Mouse (Mus musculus): ENCODE results near the gene Rpl29. TPM values are rescaled to one million over a fixed set of nuclear protein-coding genes. Genes with fewer than 3 reads are reported as not detected.

Gene Rpl29
- total RNA-seq (2021) = 100 to 1,000 TPM; 260 to 265 TPM
- long read RNA-seq, experiment 1, transcript Rpl29-204 (3 exons, 845 nt) = minor isoform, 6 of 47 reads
- long read RNA-seq, experiment 1, transcript Rpl29-201 (4 exons, 710 nt) = minor isoform, 6 of 47 reads
- long read RNA-seq, experiment 1, transcript Rpl29-203 (4 exons, 733 nt) = major isoform, 30 of 47 reads
- long read RNA-seq, experiment 1, partial matches to known transcripts = 1 of 47 reads
- long read RNA-seq, experiment 1, other reads (novel, unspliced or antisense) = 2 of 47 reads
- long read RNA-seq, experiment 2, transcript Rpl29-204 (3 exons, 845 nt) = minor isoform, 8 of 62 reads
- long read RNA-seq, experiment 2, transcript Rpl29-201 (4 exons, 710 nt) = minor isoform, 7 of 62 reads
- long read RNA-seq, experiment 2, transcript Rpl29-203 (4 exons, 733 nt) = major isoform, 42 of 62 reads
- long read RNA-seq, experiment 2, partial matches to known transcripts = 0 of 62 reads
- long read RNA-seq, experiment 2, other reads (novel, unspliced or antisense) = 3 of 62 reads

DNA sequence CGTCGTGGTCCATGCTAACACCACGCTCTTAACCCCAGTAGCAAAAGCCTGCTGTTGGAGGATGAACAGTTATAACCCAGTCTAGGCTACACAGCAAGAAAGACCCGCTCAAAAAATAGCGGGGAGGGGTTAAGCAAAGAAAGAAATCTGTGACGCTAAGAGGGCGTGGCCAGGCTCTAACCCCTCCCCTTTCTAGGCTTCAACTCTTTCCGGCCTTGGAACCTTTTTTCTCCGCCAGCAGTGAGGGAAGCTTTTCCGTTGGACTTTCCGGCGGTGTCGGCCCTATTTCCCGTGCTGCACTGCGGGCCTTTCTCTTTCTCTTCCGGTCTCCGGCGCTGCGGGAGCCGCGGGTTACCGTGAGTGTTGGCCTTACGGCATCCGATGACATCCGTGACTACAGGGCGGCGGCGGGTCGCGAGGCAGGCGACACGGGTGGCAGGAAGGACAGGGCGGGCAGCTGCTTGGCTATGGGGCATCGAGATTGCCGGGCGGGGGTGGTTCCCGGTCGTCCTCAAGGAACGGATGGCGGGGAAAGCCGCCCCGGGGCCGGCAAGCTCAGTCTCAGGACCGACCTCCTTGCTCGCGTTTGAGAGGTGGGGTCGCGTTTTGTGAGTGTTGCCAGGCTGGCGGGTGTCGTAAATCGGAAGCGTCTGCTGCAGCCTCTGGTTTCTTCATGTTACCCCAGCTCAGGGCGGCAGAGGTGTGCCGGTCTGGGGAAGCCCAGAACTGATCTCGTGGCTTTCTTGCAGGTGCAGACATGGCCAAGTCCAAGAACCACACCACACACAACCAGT is at the start of gene Rpl29:
TSS of gene Rpl29 (plus strand) at position 234 of the 794 bp plus-strand sequence.
- peak within 1 kb of the TSS; percentile 90 for H3K4me3 ChIP-seq
- no peak for TF ChIP-seq CTCF (conservative IDR thresholded peaks at IDR 0.05)
- H3K27ac ChIP-seq = peak within 1 kb of the TSS; percentile 97
- peak; percentile 94 to 97 for DNase-seq (ENCODE audit: low spot score in 2 of 2)

GRCm38 (mm10) chr9:106386181-106386864 is 42.9 kb upstream of the Rpl29 start:
- peak overlapping the region; percentile 46; the same call in 1 of the 2 replicates for H3K27ac ChIP-seq
- no peak for DNase-seq (ENCODE audit: low spot score in 2 of 2)
- no peak overlapping the region for H3K4me3 ChIP-seq
- TF ChIP-seq CTCF (conservative IDR thresholded peaks at IDR 0.05) = peak; percentile 35

- TF ChIP-seq CTCF (conservative IDR thresholded peaks at IDR 0.05) = no peak
Measured at GRCm38 (mm10) chr9:106392828-106393527, 36.3 kb upstream of the Rpl29 start.

DNA sequence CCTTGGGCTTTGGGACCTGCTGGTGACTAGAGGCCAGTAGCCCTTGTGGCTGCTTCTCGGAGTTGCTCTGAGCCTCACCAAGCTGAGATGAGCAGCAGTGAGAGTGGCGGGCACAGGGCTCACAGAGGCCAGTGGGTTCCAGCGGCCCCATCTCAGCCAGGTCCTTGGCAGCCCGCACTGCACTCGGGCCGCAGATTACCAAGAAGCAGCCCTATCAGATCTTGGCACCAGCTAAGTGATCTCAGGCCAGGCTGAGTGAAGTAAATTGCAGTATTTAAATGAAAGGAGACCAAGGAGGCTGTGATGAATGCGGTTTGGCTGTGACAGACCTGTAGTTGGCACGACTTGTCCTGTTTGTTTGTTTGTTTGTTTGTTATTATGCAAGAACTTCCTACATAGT is 35.7 kb upstream of the Rpl29 start:
- TF ChIP-seq CTCF (conservative IDR thresholded peaks at IDR 0.05) = no peak
- DNase-seq (ENCODE audit: low spot score in 2 of 2) = no peak
- Histone ChIP-seq H3K27ac (peak overlapping the region; percentile 43; the same call in 1 of the 2 replicates), H3K4me3 (no peak overlapping the region)

More at GRCm38 (mm10) chr9:106392828-106393527, 36.3 kb upstream of the Rpl29 start:
- H3K27ac ChIP-seq = peak overlapping the region; percentile 43; the same call in 1 of the 2 replicates
- DNase-seq (ENCODE audit: low spot score in 2 of 2) = no peak
- no peak overlapping the region for H3K4me3 ChIP-seq

DNA sequence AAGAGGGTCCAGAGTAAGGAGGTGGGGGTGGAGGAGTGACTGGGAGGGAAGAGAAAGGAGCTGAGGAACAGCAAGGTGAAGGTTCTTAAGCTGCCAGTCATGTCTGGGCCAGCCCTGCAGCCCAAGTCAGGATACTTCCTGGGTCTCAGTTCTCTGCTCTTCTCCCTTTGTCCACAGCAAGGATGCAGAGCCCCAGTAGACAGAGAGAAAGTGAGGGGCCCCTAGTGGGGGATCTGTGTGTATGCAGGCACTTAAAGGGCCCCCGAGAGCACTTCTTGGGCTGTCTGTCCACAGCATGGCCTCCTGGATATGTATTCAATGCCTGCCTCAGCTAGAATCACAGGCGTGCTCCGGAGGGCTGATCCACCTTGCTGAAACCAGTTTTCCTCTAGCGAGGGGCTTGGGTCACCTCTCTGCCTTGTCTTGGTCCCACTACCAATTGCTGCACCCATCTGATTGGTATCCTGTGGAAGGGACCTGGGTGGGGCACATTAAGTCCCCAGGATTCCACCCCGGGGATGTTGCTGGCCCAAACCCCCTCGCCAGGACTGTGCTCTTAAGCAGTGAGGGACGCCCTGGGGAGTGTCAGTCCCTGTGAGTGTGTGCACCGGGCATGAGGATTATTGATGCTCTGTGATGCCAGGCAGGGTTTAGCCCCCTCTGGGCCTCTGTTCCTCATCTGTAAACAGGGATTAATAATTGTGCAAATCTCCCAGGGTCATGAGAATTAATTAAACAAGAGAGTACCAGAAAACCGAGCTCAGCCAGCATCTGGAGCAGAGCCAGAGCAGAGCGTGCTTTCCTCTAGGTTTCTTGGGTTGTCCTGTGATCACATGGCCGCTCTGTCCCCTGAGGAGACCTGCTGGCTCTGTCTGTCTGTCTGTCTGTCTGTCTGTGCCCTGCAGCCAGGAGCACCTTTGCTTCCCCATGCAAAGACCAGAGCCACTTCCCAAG is 34.3 kb upstream of the Rpl29 start:
- no peak overlapping the region for H3K4me3 ChIP-seq
- DNase-seq (ENCODE audit: low spot score in 2 of 2) = no peak
- H3K27ac ChIP-seq = no peak overlapping the region
- TF ChIP-seq CTCF (conservative IDR thresholded peaks at IDR 0.05) = peak; percentile 75

DNA sequence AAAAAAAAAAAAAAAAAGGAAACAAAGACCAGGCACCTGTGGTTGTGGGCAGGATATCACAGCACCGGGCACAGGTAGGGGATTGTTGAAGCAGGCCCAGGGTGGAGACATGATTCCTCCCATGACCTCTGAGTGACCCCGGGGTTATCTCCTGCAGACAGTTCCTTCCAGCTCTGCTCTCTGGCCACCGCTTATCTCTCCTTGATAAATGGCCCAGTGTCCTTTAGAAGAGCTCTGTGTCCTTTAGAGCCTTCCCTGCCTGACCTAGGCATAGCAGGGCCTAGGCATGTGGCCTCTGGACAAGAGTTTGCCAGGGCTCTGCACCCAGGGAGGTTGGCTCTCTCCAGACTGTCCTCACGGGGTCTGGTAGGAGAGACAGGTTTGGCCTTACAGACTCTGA is 31.5 kb upstream of the Rpl29 start:
- Histone ChIP-seq H3K27ac (no peak overlapping the region), H3K4me3 (no peak overlapping the region)
- DNase-seq (ENCODE audit: low spot score in 2 of 2) = no peak
- no peak for TF ChIP-seq CTCF (conservative IDR thresholded peaks at IDR 0.05)

DNA sequence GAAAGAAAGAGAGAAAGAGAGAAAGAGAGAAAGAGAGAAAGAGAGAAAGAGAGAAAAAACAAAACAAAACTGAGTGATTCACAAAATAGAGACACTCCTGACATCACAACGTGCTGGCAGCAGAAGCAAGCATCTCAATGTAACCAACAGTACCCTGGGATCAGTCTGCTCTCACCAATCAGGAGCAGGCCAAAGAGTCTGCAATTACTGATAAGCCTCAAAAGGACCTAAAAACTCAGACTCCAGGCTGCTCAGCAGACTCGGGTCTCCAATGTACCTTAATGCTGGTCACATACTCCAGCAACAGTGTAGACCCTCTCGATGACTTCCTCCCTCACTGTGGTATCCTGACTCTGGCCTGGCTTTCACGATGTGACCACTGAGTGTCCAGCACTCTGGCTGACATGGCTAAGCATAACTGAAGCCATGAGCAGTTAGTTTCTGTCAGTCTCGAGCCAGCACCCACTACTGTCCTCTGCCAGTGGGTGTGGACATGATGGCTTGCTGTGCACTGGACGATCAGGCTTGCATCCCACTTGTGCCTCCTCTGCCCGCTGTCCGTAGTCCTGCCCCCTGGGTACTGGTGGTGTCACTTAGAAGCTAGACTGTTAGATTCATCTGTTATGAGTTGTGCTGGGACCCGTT is 30.5 kb upstream of the Rpl29 start:
- no peak overlapping the region for H3K27ac ChIP-seq
- DNase-seq (ENCODE audit: low spot score in 2 of 2) = no peak
- no peak overlapping the region for H3K4me3 ChIP-seq
- TF ChIP-seq CTCF (conservative IDR thresholded peaks at IDR 0.05) = no peak

DNA sequence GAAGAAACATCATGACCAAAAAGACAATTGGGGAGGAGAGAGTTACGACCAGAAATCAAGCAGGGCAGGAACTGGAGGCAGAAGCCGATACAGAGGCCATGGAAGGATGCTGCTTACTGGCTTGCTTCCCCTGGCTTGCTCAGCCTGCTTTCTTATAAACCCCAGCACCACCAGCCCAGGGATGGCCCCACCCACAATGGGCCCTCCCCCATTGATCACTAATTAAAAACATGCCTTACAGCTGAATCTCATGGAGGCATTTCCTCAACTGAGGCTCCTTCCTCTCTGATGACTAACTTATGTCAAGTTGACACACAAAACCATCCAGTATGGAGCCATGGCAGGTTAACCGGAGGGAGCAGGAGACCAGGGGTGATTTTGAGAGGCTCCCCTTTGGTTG is 29.4 kb upstream of the Rpl29 start:
- TF ChIP-seq CTCF (conservative IDR thresholded peaks at IDR 0.05) = no peak
- Histone ChIP-seq H3K4me3 (no peak overlapping the region), H3K27ac (no peak overlapping the region; the same call in 1 of the 2 replicates)
- DNase-seq (ENCODE audit: low spot score in 2 of 2) = no peak

DNA sequence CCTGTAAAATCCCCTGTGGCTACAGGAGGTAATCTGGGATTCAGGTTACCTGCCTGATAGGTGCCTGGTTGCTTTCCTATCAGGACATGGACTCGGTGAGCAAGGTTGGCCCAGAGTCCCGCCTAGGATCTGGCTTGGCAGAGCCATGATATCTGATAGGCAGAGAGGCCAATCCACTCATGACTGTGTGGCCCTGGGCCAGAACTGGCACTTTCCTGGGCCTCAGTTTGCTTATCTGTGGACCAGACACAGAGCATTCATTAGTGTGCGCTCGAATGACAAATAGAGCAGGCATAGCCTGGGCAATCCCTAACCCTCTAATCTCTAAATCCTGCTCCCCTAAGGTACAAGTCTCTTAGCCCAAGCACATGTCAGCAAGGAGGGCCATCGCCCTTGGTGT is 27.1 kb upstream of the Rpl29 start:
- DNase-seq (ENCODE audit: low spot score in 2 of 2) = no peak
- Histone ChIP-seq H3K27ac (peak overlapping the region; percentile 91), H3K4me3 (no peak overlapping the region)
- TF ChIP-seq CTCF (conservative IDR thresholded peaks at IDR 0.05) = no peak

DNA sequence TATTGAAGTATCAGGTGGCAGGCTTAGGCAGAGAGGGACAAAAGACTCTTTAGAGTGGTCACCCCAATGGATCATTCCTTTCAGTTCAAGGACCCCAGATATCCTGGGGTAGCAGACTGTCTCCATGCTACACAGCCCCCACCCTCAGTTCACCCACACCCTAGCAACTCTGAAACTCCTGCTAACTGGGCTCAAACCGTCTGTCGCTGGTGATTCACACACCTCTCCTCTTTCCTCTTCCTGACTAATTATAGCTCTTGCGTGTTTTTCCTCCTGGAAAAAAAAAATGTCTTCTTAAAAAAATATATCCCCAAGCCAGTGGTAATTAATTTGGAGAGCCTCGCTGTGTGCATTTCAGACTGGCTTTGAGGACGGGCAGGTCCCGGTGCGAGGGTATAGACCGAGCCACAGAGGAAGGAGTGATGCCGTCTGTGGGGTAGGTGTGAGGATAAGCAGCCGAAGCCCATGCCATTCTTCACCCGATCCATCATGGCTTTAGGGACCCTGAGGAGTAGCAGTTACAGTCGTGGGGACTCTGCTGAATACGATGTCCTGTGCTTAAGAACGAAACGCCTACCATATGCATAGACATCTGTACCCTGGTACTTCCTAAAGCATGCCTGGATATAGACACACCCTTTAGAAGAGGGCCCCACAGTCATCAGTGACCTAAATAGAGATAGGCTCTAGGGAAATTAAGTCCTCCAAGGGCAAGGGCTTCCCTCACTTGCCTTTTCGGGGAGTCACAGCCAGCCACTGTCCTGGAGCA is 26.5 kb upstream of the Rpl29 start:
- DNase-seq (ENCODE audit: low spot score in 2 of 2) = peak in 1 of 2 experiments; percentile 74
- no peak overlapping the region for H3K4me3 ChIP-seq
- no peak for TF ChIP-seq CTCF (conservative IDR thresholded peaks at IDR 0.05)
- H3K27ac ChIP-seq = peak overlapping the region; percentile 91

Data from layer of hippocampus, adult 2 months (tissue).